Mouse (Mus musculus) bone marrow macrophage, adult 2 months (primary cell): ENCODE measurements at regions not wholly inside any gene's neighbourhood (a gene's known extent, or its start where the extent isn't known, plus 50 kb on each side); places are given as distances from the start of the nearest gene placed in this dataset.

Experiments used
- CTCF ChIP-seq: IDR thresholded peaks from 2 replicates; pipeline ENCODE4 v1.5.1; 2012; ENCODE audit warnings: low read depth, mild to moderate bottlenecking, low read length, moderate library complexity
- POLR2A ChIP-seq: IDR thresholded peaks from 2 replicates; pipeline ENCODE4 v1.6.1; 2012; ENCODE audit warnings: mild to moderate bottlenecking, low read depth, low read length, borderline replicate concordance

DNA sequence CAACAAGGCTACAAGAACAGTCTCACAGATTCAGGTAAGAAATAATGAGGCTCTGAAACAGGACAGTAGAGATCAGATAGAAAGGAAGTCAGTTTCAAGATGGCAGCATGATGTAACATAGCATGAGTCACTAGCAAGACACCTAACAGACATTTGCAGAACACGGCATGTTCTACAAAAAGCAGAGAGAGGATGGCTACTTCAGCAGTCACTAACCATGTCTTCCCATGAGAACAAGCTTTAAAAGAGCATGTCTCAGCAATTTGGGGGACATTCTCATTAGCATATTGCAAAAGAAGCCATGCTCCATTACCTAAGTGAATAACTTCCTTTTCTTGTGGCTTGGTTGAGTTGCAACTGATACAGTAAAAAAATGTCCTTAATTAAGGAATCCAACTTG, 75.2 kb upstream of the Srd5a2 start:
- TF ChIP-seq POLR2A (no peak), CTCF (no peak)
